Mouse (Mus musculus): ENCODE data around the gene Rab11a.

The Rab11a gene

DNA sequence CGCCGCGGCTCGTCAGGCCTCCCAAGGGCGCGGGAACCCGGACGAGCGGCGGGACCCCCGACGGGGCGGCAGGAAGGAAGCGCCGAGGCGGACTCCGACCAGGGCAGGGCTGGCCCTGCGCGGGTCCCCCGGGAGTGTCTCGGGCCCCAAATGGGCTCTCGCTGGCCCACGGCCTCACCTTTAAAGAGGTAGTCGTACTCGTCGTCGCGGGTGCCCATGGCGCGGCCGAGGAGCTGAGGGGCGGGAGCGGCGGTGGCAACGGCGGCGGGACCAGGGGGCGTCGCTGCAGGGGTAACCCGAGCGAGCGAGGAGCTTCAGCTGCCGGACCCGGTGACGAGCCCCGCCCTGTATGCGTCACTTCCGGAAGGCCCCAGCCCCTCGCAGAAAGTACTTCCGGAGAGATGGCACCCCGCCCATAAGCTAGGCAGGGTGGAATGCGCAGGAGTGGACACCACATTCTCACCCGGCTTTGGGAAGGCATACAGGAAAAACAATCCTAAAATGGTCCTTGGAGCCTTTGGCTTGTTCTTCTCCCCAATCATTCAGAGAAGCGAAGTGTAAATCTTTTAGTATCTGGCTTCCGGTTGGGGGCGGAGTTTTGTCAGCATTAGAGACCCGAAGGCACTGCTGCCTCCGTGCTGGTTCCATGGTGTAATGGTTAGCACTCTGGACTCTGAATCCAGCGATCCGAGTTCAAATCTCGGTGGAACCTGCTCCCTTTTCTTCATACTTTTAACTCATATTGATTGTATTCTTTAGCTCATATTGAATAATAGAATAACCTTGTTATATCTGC is at the start of gene Rab11a:
TSS of gene Rab11a (minus strand) at position 353 of the 796 bp plus-strand sequence.
- peak; percentile 95 to 96 for DNase-seq

DNA sequence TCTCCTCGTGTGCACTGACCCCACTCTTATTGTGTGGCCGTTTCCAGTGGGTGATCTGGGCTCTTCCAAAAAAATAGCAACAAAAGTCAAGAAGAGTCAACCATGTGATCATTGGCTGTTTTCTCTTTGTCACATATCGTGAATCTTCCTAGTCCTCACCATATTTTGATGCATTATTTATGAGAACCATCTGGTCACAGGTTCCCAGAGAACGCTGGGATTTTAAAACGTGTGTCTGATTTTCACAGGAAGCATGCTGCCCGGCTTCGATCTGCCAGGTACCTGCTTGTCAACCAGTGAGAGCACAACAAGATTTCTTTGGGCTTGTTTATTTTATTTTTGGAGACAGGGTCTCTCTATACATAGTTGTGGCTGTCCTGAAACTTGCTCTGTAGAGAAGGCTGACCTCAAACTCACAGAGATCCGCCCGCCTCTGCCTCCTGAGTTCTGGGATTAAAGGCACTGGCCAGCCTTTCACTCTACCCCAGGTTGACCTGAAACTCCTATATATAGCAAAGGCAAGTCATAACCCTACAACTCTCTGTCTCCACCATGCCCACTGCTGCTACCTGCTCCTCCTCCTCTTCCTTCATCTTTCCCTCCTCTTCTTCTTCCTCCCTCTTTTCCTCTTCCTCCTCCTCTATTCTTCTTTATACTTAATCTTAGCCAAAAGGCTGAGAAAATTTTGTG is 48.8 kb upstream of the Rab11a start:
- DNase-seq, result no peak

- peak; percentile 77 to 80 for DNase-seq
Measured at GRCm38 (mm10) chr9:64784841-64785240, 47.3 kb upstream of the Rab11a start.

DNA sequence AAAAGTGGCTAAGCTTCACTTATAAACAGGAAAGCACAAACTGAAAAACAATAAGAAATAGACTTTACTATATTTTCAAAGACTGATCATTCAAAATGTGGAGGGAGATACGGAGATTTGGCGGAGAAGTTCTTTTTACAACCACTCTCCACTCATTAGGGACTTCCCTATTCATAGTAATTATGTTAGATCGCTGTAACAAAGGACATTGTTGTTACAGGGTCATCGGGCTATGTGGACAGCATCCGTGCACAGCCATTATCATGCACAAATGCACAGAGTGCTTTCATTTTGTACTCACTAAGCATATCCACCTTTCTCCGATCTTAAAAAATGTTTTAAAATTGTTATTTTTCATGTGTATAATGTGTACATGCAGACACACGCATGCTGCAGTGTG is 46.0 kb upstream of the Rab11a start:
- DNase-seq, result no peak

DNA sequence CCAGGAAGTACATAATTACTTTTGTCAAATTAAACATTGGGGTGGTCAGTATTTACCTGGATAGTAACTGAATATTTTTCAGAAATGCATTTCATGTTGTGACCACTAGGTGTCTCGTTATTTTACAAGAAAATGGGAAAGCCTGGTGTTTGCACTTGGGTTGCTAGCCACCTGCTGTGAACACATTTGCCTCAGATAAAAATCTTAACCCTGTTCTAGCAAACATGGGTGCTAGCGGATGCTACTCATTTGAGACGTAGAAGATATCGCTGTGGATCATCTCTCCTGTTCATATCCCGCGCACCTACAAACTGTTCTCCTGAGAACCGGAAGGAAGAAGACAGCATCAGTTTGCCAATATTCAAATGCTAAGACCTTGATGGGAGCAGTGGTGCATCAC is 42.1 kb upstream of the Rab11a start:
- no peak for DNase-seq

DNA sequence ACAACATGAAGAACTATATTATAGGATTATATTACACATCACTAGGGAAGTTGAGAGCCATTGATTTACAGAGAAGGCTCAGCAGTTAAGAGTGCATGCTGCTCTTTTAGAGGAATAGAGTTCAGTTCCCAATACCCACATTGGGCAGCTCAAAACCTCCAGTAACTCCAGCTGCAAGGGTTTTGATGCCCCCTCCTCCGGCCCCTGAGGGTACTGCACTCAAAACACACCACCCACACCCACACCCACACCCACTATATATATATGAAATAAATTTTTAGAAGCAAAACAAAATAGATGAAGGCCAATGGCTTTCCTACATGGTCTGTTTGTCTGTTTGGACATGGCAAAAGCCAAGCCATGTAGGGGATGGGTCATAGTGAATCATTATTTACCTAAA is 40.6 kb upstream of the Rab11a start:
- no peak for DNase-seq

DNA sequence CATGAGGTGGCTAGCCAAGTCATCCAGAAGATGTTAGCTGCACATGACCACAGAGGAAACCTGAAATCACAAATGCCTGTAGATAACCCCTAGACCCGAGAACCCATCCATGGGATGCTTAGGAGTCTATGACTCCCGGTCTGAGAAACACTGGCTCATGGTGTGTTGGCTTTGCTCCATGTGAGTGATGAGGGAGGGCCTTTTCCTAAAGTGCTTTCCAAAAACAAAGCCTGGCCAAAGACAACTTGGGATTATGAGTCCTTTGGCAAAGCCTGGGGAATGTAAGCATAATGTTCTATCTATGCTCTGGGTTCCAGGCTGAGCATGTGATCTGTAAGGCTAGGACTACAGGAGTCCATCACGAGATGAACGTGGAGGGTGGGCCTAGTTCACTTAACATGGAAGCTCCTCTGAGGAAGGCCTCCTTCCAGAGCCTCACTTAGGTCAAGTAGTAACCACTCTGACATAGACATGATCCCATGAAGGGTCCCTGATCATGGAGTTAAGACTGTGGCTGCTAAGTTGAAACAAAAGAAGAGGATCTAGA is 40.0 kb upstream of the Rab11a start:
- DNase-seq, result no peak

- no peak for DNase-seq
Measured at GRCm38 (mm10) chr9:64775491-64775890, 37.9 kb upstream of the Rab11a start.

DNA sequence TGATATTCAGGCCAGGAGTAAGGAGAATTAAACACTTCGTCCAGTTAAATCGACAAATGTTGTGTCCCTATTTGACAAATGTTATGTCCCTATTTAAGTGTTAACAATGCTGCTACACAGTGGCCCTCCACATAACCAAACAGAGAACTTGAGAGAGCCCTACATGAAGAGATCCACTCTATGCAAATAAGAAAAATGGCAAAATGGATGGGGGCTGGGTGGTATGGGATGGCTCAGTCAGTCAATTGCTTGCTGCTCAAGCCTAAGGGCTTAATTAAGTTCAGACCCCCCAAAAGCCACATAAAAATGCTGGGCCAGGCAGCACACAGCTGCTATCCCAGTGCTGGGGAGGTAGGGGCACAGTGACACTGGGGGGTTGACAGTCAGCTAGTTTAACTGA is 37.3 kb upstream of the Rab11a start:
- no peak for DNase-seq

- DNase-seq, result peak; percentile 71 to 80
Measured at GRCm38 (mm10) chr9:64774411-64774811, 36.9 kb upstream of the Rab11a start.

- DNase-seq, result no peak
Measured at GRCm38 (mm10) chr9:64773936-64774335, 36.4 kb upstream of the Rab11a start.

GRCm38 (mm10) chr9:64773254-64773653 is 35.7 kb upstream of the Rab11a start:
- no peak for DNase-seq

DNA sequence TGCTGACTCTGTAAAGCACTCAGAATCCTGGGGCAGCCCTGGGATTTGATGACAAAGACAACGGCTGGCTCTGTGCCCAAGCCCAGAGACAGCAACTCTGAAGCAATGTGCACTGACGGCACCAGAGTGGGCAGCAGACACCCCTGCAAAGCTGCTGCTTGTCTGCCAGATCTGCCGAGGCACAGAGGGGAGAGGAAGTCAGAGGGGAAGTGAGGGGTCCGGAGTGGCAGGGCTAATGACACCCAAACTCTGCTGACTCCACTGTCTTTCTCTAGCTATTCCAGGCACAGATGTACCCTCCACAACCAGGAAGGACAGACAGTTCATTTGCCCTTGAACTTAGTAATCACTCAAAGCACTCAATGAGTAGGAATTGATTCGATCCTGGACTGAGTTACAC is 33.7 kb upstream of the Rab11a start:
- DNase-seq, result no peak

- no peak for DNase-seq
Measured at GRCm38 (mm10) chr9:64770411-64770849, 32.9 kb upstream of the Rab11a start.

DNA sequence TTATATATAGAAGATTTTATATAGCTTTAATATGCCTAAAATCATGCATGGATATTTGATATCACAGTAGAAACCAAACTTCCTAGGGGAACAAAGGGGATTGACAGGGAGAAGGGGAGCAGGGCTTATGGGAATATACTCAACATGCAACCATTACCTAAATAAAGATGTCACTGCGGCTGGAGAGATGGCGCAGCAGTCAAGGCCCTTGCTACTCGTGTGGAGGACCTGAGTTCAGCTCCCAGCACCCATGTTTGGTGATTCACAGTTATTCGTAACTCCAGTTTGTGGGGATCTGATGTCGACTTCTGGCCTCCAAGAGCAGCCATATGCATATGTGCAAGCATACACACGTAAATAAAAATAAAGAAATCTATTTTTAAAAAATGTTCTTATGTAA is 32.4 kb upstream of the Rab11a start:
- DNase-seq, result no peak

GRCm38 (mm10) chr9:64769066-64769695 is 31.6 kb upstream of the Rab11a start:
- DNase-seq, result peak in 1 of 2 experiments; percentile 28

- DNase-seq, result no peak
Measured at GRCm38 (mm10) chr9:64767796-64768195, 30.2 kb upstream of the Rab11a start.

- DNase-seq, result no peak
Measured at GRCm38 (mm10) chr9:64766136-64766535, 28.6 kb upstream of the Rab11a start.

DNA sequence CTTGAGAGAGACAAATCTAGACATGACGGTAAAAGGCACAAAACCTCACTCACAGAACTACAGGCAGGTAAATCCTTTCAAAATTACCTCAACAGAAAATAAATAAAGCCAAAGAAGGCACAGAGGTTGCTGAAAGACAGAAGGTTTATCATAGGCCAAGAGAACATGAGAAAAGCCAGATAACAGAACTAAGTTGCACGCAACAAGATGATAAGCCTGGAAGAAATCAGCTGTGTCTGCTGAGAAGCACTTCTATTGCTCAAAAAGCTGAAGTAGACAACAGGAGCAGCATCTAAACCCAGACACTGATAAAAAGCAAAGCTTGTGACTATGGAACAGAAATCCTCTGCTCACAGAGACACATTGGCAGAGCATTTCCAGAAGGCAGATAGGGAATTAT is 27.3 kb upstream of the Rab11a start:
- no peak for DNase-seq

DNA sequence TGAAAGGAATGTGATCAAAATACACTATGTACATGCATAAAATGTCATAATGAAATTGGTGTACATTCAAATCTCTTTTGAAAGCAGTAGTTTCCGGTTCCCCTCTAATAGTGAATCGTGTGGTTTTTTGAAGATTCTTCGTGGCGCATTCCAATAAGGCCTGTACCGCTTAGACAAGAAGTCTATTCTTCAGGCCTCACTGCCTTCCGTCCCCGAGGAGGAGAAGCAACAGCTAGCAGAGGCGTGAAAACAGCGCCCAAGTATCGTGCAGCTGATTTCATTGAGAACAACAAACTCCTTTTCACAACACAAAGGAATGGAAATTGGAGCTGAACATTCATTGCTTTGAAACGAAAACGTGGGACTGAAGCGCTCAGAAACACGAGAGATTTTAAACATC is 20.5 kb upstream of the Rab11a start:
- DNase-seq, result no peak

DNA sequence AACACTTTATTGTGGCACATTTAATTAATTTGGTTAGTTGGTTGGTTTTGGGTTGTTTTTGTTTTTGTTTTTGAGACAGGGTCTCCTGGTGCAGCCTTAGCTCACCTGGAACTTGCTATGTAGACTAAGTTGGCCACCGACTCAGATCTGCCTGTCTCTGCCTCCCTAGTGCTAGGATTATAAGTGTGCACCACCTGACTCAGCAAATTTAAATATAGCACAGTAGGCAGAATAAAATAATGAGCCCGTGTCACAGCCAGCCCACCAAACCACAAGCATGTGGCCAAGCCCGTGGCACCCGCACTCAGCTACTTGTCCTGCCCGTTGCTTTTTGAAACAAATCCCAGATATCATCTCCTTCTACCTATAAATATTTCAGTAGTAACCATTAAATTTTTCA is 15.0 kb upstream of the Rab11a start:
- no peak for DNase-seq

- no peak for DNase-seq
Measured at GRCm38 (mm10) chr9:64749314-64749713, 11.8 kb upstream of the Rab11a start.

DNA sequence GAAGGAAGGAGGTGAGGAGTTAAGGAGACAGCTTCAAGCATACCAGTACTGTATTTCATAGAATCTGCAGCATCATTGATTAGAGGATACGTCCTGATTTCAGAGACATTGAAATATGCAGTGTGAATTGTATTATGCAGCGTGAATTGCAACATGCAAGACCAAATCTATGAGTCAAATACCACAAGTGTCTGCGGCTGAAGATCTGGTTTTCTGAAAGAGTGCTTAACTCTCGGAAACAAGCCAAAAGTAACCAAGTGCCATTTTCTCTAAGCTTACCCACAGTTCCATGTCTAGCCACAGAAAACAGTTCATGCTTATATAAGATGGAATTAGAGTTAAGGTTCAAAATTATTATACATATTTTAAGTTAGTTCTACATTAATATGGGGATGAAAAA is 10.2 kb upstream of the Rab11a start:
- DNase-seq, result peak in 1 of 2 experiments; percentile 23

DNA sequence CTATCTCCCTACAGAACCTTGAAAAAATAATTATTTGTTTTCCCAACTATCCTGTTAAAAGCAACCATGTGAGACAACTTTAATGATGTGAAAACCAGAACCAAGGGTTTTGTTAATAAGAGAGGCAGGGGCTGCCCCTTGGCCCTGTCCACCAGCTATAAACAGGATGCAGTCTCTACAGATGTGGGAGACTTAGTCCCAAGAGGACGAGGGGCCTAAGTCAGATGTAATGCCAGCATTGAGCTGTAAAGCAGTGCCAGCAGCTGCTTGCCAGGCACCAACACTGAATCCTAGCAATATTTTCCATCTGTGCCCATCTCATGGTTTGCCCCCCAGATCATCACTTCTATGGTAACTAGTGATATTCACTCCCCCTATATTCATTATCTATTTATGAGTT is 4.9 kb upstream of the Rab11a start:
- no peak for DNase-seq
